Mouse (Mus musculus) G1E (cell line): ENCODE measurements around the gene Rfx8.

Source experiments
- CTCF ChIP-seq: IDR thresholded peaks from 2 replicates; pipeline ENCODE4 v1.5.1; 2012; ENCODE audit warnings: low read depth, low read length, inconsistent platforms, mixed read lengths
- GATA1 ChIP-seq: IDR thresholded peaks from 2 replicates; pipeline ENCODE4 v1.6.1; 2012; ENCODE audit warnings: borderline replicate concordance, low read length, inconsistent platforms, mixed read lengths
- TAL1 ChIP-seq: conservative IDR thresholded peaks from 2 replicates; pipeline ENCODE4 v1.6.1; 2012; ENCODE audit warnings: low read depth, low read length, inconsistent platforms, mixed read lengths

- no peak for TF ChIP-seq CTCF
- no peak for TF ChIP-seq TAL1
- TF ChIP-seq GATA1: no peak
Measured at GRCm38 (mm10) chr1:39765854-39766493, 45.2 kb upstream of the Rfx8 start.
